Mouse (Mus musculus) cortical plate, adult 2 months (tissue): ENCODE data around the gene Lsmem1. TPM values are rescaled to one million over a fixed set of nuclear protein-coding genes. Genes with fewer than 3 reads are reported as not detected.

ENCODE experiments used
- H3K27ac ChIP-seq: fragments of 200-500 bp; 2 replicates; pipeline ENCODE4 v1.5.1; 2012; ENCODE audit warnings: low read length, control low read depth, inconsistent platforms; ENCODE audit not compliant: insufficient read depth
- H3K4me1 ChIP-seq: fragments of 200-500 bp; 2 replicates; pipeline ENCODE4 v1.6.1; 2011; ENCODE audit warnings: low read length; ENCODE audit not compliant: control insufficient read depth, insufficient read depth
- H3K4me3 ChIP-seq: fragments of 200-500 bp; 2 replicates; pipeline ENCODE4 v1.5.1; 2011; ENCODE audit warnings: mild to moderate bottlenecking, low read length, control low read depth; ENCODE audit not compliant: insufficient read depth
- CTCF ChIP-seq: fragments of 200-500 bp; IDR thresholded peaks from 2 replicates; pipeline ENCODE4 v1.5.1; 2011; ENCODE audit warnings: mild to moderate bottlenecking, control low read depth, low read length; ENCODE audit not compliant: insufficient read depth; ENCODE audit errors: extremely low read depth
- POLR2A ChIP-seq: fragments of 200-500 bp; IDR thresholded peaks from 2 replicates; pipeline ENCODE4 v1.6.1; 2011; ENCODE audit warnings: mild to moderate bottlenecking, low read length, control low read depth; ENCODE audit not compliant: insufficient read depth; ENCODE audit errors: extremely low read depth
- polyA plus RNA-seq: library from polyadenylated mRNA; depleted of rRNA; stranded (reverse); fragments of >200 nt; gene quantifications from 2 replicates; pipeline ENCODE4 v1.2.3, GENCODE M21; 2012

Lsmem1 gene
- polyA plus RNA-seq, 1 experiment: 0.86 TPM

GRCm38 (mm10) chr12:40218430-40218945 is 19.2 kb upstream of the Lsmem1 start:
- Histone ChIP-seq H3K4me1 (peaks cover 4% of the 10 kb centered on the region), H3K27ac (no peak overlapping the region), H3K4me3 (no peak overlapping the region)
- no peak for TF ChIP-seq POLR2A
- no peak for TF ChIP-seq CTCF

GRCm38 (mm10) chr12:40217776-40218175 is 18.5 kb upstream of the Lsmem1 start:
- Histone ChIP-seq H3K27ac (no peak overlapping the region), H3K4me1 (peaks cover 4% of the 10 kb centered on the region), H3K4me3 (no peak overlapping the region)
- TF ChIP-seq CTCF: no peak
- TF ChIP-seq POLR2A: no peak

DNA sequence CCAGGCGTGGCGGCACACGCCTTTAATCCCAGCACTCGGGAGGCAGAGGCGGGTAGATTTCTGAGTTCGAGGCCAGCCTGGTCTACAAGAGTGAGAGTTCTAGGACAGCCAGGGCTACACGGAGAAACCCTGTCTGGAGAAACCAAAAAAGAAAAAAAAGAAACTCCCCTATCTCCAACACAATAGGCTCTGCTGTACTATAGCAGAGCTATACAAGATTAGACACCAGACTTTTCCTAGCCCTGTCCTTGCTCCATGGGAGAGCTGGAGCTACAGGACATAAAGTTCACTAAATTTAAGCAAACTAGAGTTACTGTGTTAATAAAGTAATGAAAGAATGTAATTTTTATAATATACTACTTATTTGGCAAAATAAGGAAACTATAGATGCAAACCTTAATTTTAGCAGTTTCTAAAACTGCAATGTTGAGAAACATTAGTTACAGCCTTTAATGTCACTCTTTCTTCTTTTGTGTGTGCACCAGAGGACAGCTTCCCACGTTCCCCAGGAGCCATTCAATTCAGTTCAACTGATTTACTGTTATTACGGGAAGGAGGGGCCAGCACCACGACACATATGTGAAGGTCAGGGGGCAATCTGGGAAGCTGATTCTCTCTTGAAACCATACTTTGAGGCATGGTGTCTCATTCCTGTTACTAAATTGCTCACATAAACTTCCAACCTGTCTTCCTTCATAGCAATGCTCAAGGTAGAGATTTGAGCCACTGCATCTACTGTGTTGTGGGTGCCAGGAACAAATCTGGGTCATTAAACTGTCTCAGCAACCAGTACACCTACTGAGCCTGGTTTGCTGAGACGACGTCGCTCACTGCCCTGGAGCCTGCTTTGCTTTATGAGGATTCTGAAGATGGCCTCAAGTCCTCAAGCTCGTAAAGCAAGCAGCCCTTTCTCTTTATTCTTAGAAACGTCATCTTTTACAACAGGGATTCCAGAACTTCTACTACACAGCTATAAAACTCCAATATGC is 15.9 kb upstream of the Lsmem1 start:
- Histone ChIP-seq H3K4me1 (peaks cover 2% of the 10 kb centered on the region), H3K4me3 (no peak overlapping the region), H3K27ac (no peak overlapping the region)
- TF ChIP-seq POLR2A (no peak), CTCF (no peak)

- Histone ChIP-seq H3K4me3 (no peak overlapping the region), H3K4me1 (no peaks in the 10 kb centered on the region), H3K27ac (no peak overlapping the region)
- TF ChIP-seq CTCF: no peak
- TF ChIP-seq POLR2A: no peak
These were observed 9.8 kb upstream of the Lsmem1 start for GRCm38 (mm10) chr12:40209049-40209448.

- H3K27ac ChIP-seq: no peak overlapping the region
- TF ChIP-seq POLR2A (no peak), CTCF (no peak)
- H3K4me3 ChIP-seq: no peak overlapping the region
- H3K4me1 ChIP-seq: no peaks in the 10 kb centered on the region
These were observed 8.6 kb upstream of the Lsmem1 start for GRCm38 (mm10) chr12:40207909-40208308.

GRCm38 (mm10) chr12:40202161-40203035 is 3.1 kb upstream of the Lsmem1 start:
- TF ChIP-seq CTCF (no peak), POLR2A (no peak)

GRCm38 (mm10) chr12:40200484-40201235 is 1.4 kb upstream of the Lsmem1 start:
- H3K27ac ChIP-seq: no peak overlapping the region
- no peaks in the 10 kb centered on the region for H3K4me1 ChIP-seq
- TF ChIP-seq CTCF: no peak
- TF ChIP-seq POLR2A: no peak
- H3K4me3 ChIP-seq: no peak overlapping the region

More at GRCm38 (mm10) chr12:40202161-40203035, 3.1 kb upstream of the Lsmem1 start:
- no peak overlapping the region for H3K27ac ChIP-seq
- no peaks in the 10 kb centered on the region for H3K4me1 ChIP-seq
- no peak overlapping the region for H3K4me3 ChIP-seq

- TF ChIP-seq POLR2A (no peak), CTCF (peak; percentile 76)
- no peak overlapping the region for H3K27ac ChIP-seq
- no peak overlapping the region for H3K4me3 ChIP-seq
- H3K4me1 ChIP-seq: no peaks in the 10 kb centered on the region
These were observed 609 bp upstream of the Lsmem1 start for GRCm38 (mm10) chr12:40199795-40200402.
